Comparison of ENCODE assay signal across 18 mouse cellular contexts in the genomic region with DNA sequence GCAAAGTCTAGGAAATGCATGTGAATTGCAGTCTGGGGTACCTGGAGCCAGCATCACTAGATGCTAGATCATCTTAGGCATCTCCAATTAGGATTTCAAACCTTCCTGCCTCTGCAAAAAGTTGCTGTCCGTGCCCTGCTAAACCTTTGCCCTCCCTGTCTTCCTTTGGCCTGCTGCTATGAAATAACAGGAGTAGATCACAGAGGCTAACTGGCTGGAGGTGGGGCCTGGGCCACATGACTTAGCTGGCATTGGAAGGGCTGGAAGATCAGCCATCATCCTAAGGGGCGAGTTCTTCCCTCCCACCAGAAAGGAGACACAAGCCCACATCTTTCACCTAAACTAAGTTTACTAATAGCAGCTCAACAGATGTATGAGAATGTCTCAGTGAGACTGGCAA.
"Had no signal": no experiment of that assay in that cellular context is flagged by ENCODE, and none has a peak within 500 bp of the region (broad histone marks: within the 10 kb centered on the region; RNA-seq: fewer than 3 reads in every experiment).

No protein-coding gene starts in this region.

- DNase-seq: liver, postnatal 0 days; lung, adult 2 months; lung, postnatal 14 days; lung, postnatal 36 days; right cerebral cortex, postnatal 14 days; thymus, adult 2 months; thymus, postnatal 25 days; thymus, postnatal 4 days had no signal

- H3K36me3 ChIP-seq: lung, embryonic 15.5 days; midbrain, embryonic 13.5 days; midbrain, embryonic 15.5 days; neural tube, embryonic 12.5 days; stomach, embryonic 15.5 days had no signal

- H3K27me3 ChIP-seq: lung, embryonic 15.5 days; stomach, embryonic 15.5 days had no signal

- ATAC-seq: liver, postnatal 0 days; lung, postnatal 0 days; midbrain, embryonic 13.5 days; midbrain, embryonic 15.5 days had no signal

- H3K9ac ChIP-seq: liver, postnatal 0 days; lung, embryonic 15.5 days; midbrain, embryonic 13.5 days; midbrain, embryonic 15.5 days; neural tube, embryonic 12.5 days; stomach, embryonic 15.5 days had no signal

- H3K9me3 ChIP-seq: lung, embryonic 15.5 days; midbrain, embryonic 13.5 days; midbrain, embryonic 15.5 days; neural tube, embryonic 12.5 days; stomach, embryonic 15.5 days had no signal

- H3K4me2 ChIP-seq: lung, embryonic 15.5 days; midbrain, embryonic 11.5 days; midbrain, embryonic 13.5 days; midbrain, embryonic 15.5 days; neural tube, embryonic 12.5 days; stomach, embryonic 15.5 days had no signal

- H3K4me3 ChIP-seq: lung, embryonic 15.5 days; megakaryocyte, embryonic 14.5 days; midbrain, embryonic 13.5 days; midbrain, embryonic 15.5 days; neural tube, embryonic 12.5 days; stomach, embryonic 15.5 days had no signal

- H3K27ac ChIP-seq: lung, embryonic 15.5 days; macrophage; midbrain, embryonic 13.5 days; midbrain, embryonic 15.5 days; neural tube, embryonic 12.5 days; stomach, embryonic 15.5 days; stomach, postnatal 0 days had no signal
